Mouse (Mus musculus) kidney, embryonic 14.5 days (tissue): ENCODE measurements at regions not wholly inside any gene's neighbourhood (a gene's known extent, or its start where the extent isn't known, plus 50 kb on each side); places are given as distances from the start of the nearest gene placed in this dataset.

Experiments used
- ATAC-seq: fragments of 200-750 bp; cut with Nextera tagmentation; 2 replicates; pipeline ENCODE4 v1.8.0; 2017; ENCODE audit warnings: moderate number of reproducible peaks, mild to moderate bottlenecking, moderate TSS enrichment, moderate library complexity; ENCODE audit not compliant: low FRiP score, low TSS enrichment
- H3K27ac ChIP-seq: fragments of 300-500 bp; sonication (generic); 2 replicates; pipeline ENCODE4 v1.5.1; 2014; ENCODE audit warnings: low read depth, mild to moderate bottlenecking, low read length, moderate library complexity, mixed read lengths
- H3K27me3 ChIP-seq: fragments of 300-500 bp; sonication (generic); 2 replicates; pipeline ENCODE4 v1.6.1; 2014; ENCODE audit warnings: mild to moderate bottlenecking, low read length; ENCODE audit not compliant: control insufficient read depth, insufficient read depth
- H3K36me3 ChIP-seq: fragments of 300-500 bp; sonication (generic); 2 replicates; pipeline ENCODE4 v1.6.1; 2014; ENCODE audit warnings: low read length, mixed read lengths; ENCODE audit not compliant: control insufficient read depth, insufficient read depth
- H3K4me1 ChIP-seq: fragments of 300-500 bp; sonication (generic); 2 replicates; pipeline ENCODE4 v1.6.1; 2014; ENCODE audit warnings: low read length, mixed read lengths; ENCODE audit not compliant: control insufficient read depth, insufficient read depth
- H3K4me2 ChIP-seq: fragments of 300-500 bp; sonication (generic); replicated peaks from 2 replicates; pipeline ENCODE4 v1.6.1; 2014; ENCODE audit warnings: low read depth, mild to moderate bottlenecking, low read length
- H3K4me3 ChIP-seq: fragments of 300-500 bp; sonication (generic); 2 replicates; pipeline ENCODE4 v1.5.1; 2014; ENCODE audit warnings: mild to moderate bottlenecking, low read length
- H3K9ac ChIP-seq: fragments of 300-500 bp; sonication (generic); 2 replicates; pipeline ENCODE4 v1.6.1; 2014; ENCODE audit warnings: low read depth, mild to moderate bottlenecking, low read length, moderate library complexity
- H3K9me3 ChIP-seq: fragments of 300-500 bp; sonication (generic); 2 replicates; pipeline ENCODE4 v1.6.1; 2016; ENCODE audit warnings: low read length; ENCODE audit not compliant: control insufficient read depth
- WGBS: fragments of 180-500 bp; shearing (Covaris S2); extraction: QIAGEN DNeasy Blood & Tissue Kit; methylation state at CpG from one replicate; pipeline ENCODE4 v1.1.7; 2014; 5-methylcytosine and 5-hydroxymethylcytosine counted together

- no peaks in the 10 kb centered on the region for H3K36me3 ChIP-seq
- H3K9me3 ChIP-seq = no peaks in the 10 kb centered on the region
- H3K27me3 ChIP-seq = no peaks in the 10 kb centered on the region
- 52% methylated on average over 5 of the region's 5 CpGs for WGBS
- no peak overlapping the region for H3K9ac ChIP-seq
- no peak overlapping the region for H3K4me2 ChIP-seq
- no peak overlapping the region for H3K27ac ChIP-seq
- no peak overlapping the region for H3K4me3 ChIP-seq
- H3K4me1 ChIP-seq = no peaks in the 10 kb centered on the region
- ATAC-seq = no peak
These were observed 119.7 kb upstream of the Jarid2 start for GRCm38 (mm10) chr13:44609606-44610005.

GRCm38 (mm10) chr13:44615696-44616095 is 113.6 kb upstream of the Jarid2 start:
- Histone ChIP-seq H3K9ac (no peak overlapping the region), H3K4me2 (no peak overlapping the region), H3K36me3 (no peaks in the 10 kb centered on the region), H3K27me3 (no peaks in the 10 kb centered on the region; the same call in 1 of the 2 replicates), H3K9me3 (no peaks in the 10 kb centered on the region), H3K4me1 (no peaks in the 10 kb centered on the region; the same call in 1 of the 2 replicates), H3K4me3 (no peak overlapping the region), H3K27ac (no peak overlapping the region)
- no peak for ATAC-seq
- WGBS = 33% methylated on average over 8 of the region's 8 CpGs

- no peak overlapping the region for H3K9ac ChIP-seq
These were observed 110.9 kb upstream of the Jarid2 start for GRCm38 (mm10) chr13:44618368-44618767.

GRCm38 (mm10) chr13:44622661-44623355 is 106.5 kb upstream of the Jarid2 start:
- H3K4me1 ChIP-seq = peaks cover 28% of the 10 kb centered on the region
- H3K4me3 ChIP-seq = no peak overlapping the region
- 30% methylated on average over 12 of the region's 12 CpGs for WGBS
- H3K9me3 ChIP-seq = no peaks in the 10 kb centered on the region
- no peaks in the 10 kb centered on the region for H3K36me3 ChIP-seq
- peak; percentile 48 for ATAC-seq
- no peak overlapping the region for H3K9ac ChIP-seq
- no peak overlapping the region for H3K27ac ChIP-seq
- H3K4me2 ChIP-seq = no peak overlapping the region
- no peaks in the 10 kb centered on the region for H3K27me3 ChIP-seq

More at GRCm38 (mm10) chr13:44618368-44618767, 110.9 kb upstream of the Jarid2 start:
- Histone ChIP-seq H3K9me3 (no peaks in the 10 kb centered on the region), H3K36me3 (no peaks in the 10 kb centered on the region), H3K4me3 (no peak overlapping the region), H3K27ac (no peak overlapping the region), H3K4me2 (no peak overlapping the region), H3K4me1 (peaks cover 8% of the 10 kb centered on the region), H3K27me3 (no peaks in the 10 kb centered on the region; the same call in 1 of the 2 replicates)
- 10% methylated on average over 3 of the region's 3 CpGs for WGBS
- no peak for ATAC-seq

- no peak overlapping the region for H3K27ac ChIP-seq
- H3K4me1 ChIP-seq = peaks cover 28% of the 10 kb centered on the region; the same call in 1 of the 2 replicates
- H3K4me3 ChIP-seq = no peak overlapping the region
- ATAC-seq = no peak
- no peak overlapping the region for H3K4me2 ChIP-seq
- no peaks in the 10 kb centered on the region for H3K27me3 ChIP-seq
- WGBS = 65% methylated on average over 13 of the region's 13 CpGs
- no peaks in the 10 kb centered on the region for H3K9me3 ChIP-seq
- no peak overlapping the region for H3K9ac ChIP-seq
- no peaks in the 10 kb centered on the region for H3K36me3 ChIP-seq
These were observed 104.6 kb upstream of the Jarid2 start for GRCm38 (mm10) chr13:44624716-44625115.

- peaks cover 28% of the 10 kb centered on the region; the same call in 1 of the 2 replicates for H3K4me1 ChIP-seq
- no peaks in the 10 kb centered on the region for H3K9me3 ChIP-seq
- H3K27me3 ChIP-seq = no peaks in the 10 kb centered on the region
- WGBS = 56% methylated on average over 7 of the region's 7 CpGs
- no peak overlapping the region for H3K9ac ChIP-seq
- H3K4me2 ChIP-seq = no peak overlapping the region
- H3K4me3 ChIP-seq = no peak overlapping the region
- H3K27ac ChIP-seq = no peak overlapping the region
- ATAC-seq = no peak
- no peaks in the 10 kb centered on the region for H3K36me3 ChIP-seq
These were observed 103.5 kb upstream of the Jarid2 start for GRCm38 (mm10) chr13:44625792-44626191.

GRCm38 (mm10) chr13:44626806-44627205 is 102.5 kb upstream of the Jarid2 start:
- ATAC-seq = no peak
- no peaks in the 10 kb centered on the region for H3K9me3 ChIP-seq
- no peak overlapping the region for H3K4me3 ChIP-seq
- no peak overlapping the region for H3K27ac ChIP-seq
- H3K4me2 ChIP-seq = no peak overlapping the region
- H3K4me1 ChIP-seq = peaks cover 28% of the 10 kb centered on the region; the same call in 1 of the 2 replicates
- no peaks in the 10 kb centered on the region for H3K36me3 ChIP-seq
- H3K9ac ChIP-seq = no peak overlapping the region
- H3K27me3 ChIP-seq = no peaks in the 10 kb centered on the region
- 30% methylated on average over 11 of the region's 11 CpGs for WGBS

- Histone ChIP-seq H3K4me2 (no peak overlapping the region), H3K27ac (no peak overlapping the region), H3K36me3 (no peaks in the 10 kb centered on the region), H3K4me1 (peaks cover 22% of the 10 kb centered on the region), H3K27me3 (no peaks in the 10 kb centered on the region), H3K9me3 (no peaks in the 10 kb centered on the region), H3K4me3 (no peak overlapping the region), H3K9ac (no peak overlapping the region)
- WGBS = 51% methylated on average over 6 of the region's 6 CpGs
- ATAC-seq = no peak
These were observed 99.2 kb upstream of the Jarid2 start for GRCm38 (mm10) chr13:44630061-44630460.

GRCm38 (mm10) chr13:44634616-44635015 is 94.7 kb upstream of the Jarid2 start:
- ATAC-seq = no peak
- peak overlapping the region; percentile 34; the same call in 1 of the 2 replicates for H3K4me2 ChIP-seq
- H3K4me3 ChIP-seq = 0 out of 2 replicates have a peak overlapping the region, but pooled peaks have one; percentile 6
- H3K27me3 ChIP-seq = 0 out of 2 replicates have a peak, but pooled peaks cover 3% of the 10 kb centered on the region
- H3K36me3 ChIP-seq = no peaks in the 10 kb centered on the region
- H3K27ac ChIP-seq = no peak overlapping the region; the same call in 1 of the 2 replicates
- H3K4me1 ChIP-seq = peaks cover 17% of the 10 kb centered on the region
- no peak overlapping the region for H3K9ac ChIP-seq
- WGBS = 8% methylated on average over 11 of the region's 11 CpGs
- no peaks in the 10 kb centered on the region for H3K9me3 ChIP-seq
